Mouse (Mus musculus): ENCODE measurements at regions not wholly inside any gene's neighbourhood (a gene's known extent, or its start where the extent isn't known, plus 50 kb on each side); places are given as distances from the start of the nearest gene placed in this dataset.
A peak's percentile ranks its signal among the peaks of the same experiment; 100 is the strongest.
"Not testable (repeated sequence)": the region's sequence is repeated elsewhere in the genome, so short reads cannot be mapped to it uniquely, and the experiment has no call there.

GRCm38 (mm10) chr8:93443631-93444030 lies 64.1 kb upstream of the Ces1h start:
- not testable (repeated sequence) for DNase-seq (ENCODE audit: extremely low spot score, low read depth, low spot score)

GRCm38 (mm10) chr8:93441936-93442335 lies 62.4 kb upstream of the Ces1h start:
- no peak for DNase-seq (ENCODE audit: extremely low spot score, low read depth, low spot score)

GRCm38 (mm10) chr8:93436586-93436985 lies 57.1 kb upstream of the Ces1h start:
- DNase-seq (ENCODE audit: extremely low spot score, low read depth, low spot score) = not testable (repeated sequence)

- peak; percentile 46 for DNase-seq (ENCODE audit: extremely low spot score, low read depth, low spot score)
Observed at GRCm38 (mm10) chr8:93430637-93431036, 51.1 kb upstream of the Ces1h start.

All from hindlimb bud, embryonic 11.5 days (tissue).